Mouse (Mus musculus) intestine, postnatal 0 days (tissue): Measurements from ENCODE around the gene Daglb. TPM values are rescaled to one million over a fixed set of nuclear protein-coding genes. Genes with fewer than 3 reads are reported as not detected.

ENCODE experiments used
- ATAC-seq: fragments of 200-750 bp; cut with Nextera tagmentation; 2 replicates; pipeline ENCODE4 v1.8.0; 2017; ENCODE audit warnings: mild to moderate bottlenecking, moderate TSS enrichment, moderate library complexity
- H3K27ac ChIP-seq: fragments of 300-500 bp; sonication (generic); 2 replicates; pipeline ENCODE4 v1.5.1; 2014; ENCODE audit warnings: mild to moderate bottlenecking, low read depth, low read length, moderate library complexity
- H3K27me3 ChIP-seq: fragments of 300-500 bp; sonication (generic); replicated peaks from 2 replicates; pipeline ENCODE4 v1.6.1; 2014; ENCODE audit warnings: low read length, mixed read lengths; ENCODE audit not compliant: control insufficient read depth, insufficient read depth
- H3K36me3 ChIP-seq: fragments of 300-500 bp; sonication (generic); 2 replicates; pipeline ENCODE4 v1.6.1; 2014; ENCODE audit warnings: mild to moderate bottlenecking, moderate library complexity; ENCODE audit not compliant: control insufficient read depth, insufficient read depth
- H3K4me1 ChIP-seq: fragments of 300-500 bp; sonication (generic); replicated peaks from 2 replicates; pipeline ENCODE4 v1.6.1; 2014; ENCODE audit warnings: antibody characterized with exemption, low read length, mixed read lengths; ENCODE audit not compliant: control insufficient read depth, insufficient read depth
- H3K4me2 ChIP-seq: fragments of 300-500 bp; sonication (generic); replicated peaks from 2 replicates; pipeline ENCODE4 v1.6.1; 2014; ENCODE audit warnings: low read depth, mild to moderate bottlenecking, moderate library complexity
- H3K4me3 ChIP-seq: fragments of 300-500 bp; sonication (generic); 2 replicates; pipeline ENCODE4 v1.5.1; 2014; ENCODE audit warnings: low read depth, low read length
- H3K9ac ChIP-seq: fragments of 300-500 bp; sonication (generic); 2 replicates; pipeline ENCODE4 v1.6.1; 2014; ENCODE audit warnings: mild to moderate bottlenecking, low read depth, low read length
- H3K9me3 ChIP-seq: fragments of 300-500 bp; sonication (generic); 2 replicates; pipeline ENCODE4 v1.6.1; 2016; ENCODE audit warnings: mixed run types; ENCODE audit not compliant: control insufficient read depth
- CTCF ChIP-seq: sonication (generic); IDR thresholded peaks from 2 replicates; pipeline ENCODE4 v1.5.1; 2016; ENCODE audit warnings: low read depth, mild to moderate bottlenecking, control low read depth, antibody characterized with exemption, moderate library complexity
- WGBS: fragments of 180-500 bp; shearing (Covaris S2); extraction: QIAGEN DNeasy Blood & Tissue Kit; methylation state at CpG from one replicate; pipeline ENCODE4 v1.1.7; 2014; 5-methylcytosine and 5-hydroxymethylcytosine counted together
- polyA plus RNA-seq: library from polyadenylated mRNA; unstranded; fragments of >200 nt; fragmentation: Nextera tagmentation; extraction: Ambion mirVana; gene quantifications from 2 replicates; pipeline ENCODE4 v1.2.1, GENCODE M21; 2015

Gene Daglb
- polyA plus RNA-seq, 1 experiment from 2014 or later = 10.6 TPM

DNA sequence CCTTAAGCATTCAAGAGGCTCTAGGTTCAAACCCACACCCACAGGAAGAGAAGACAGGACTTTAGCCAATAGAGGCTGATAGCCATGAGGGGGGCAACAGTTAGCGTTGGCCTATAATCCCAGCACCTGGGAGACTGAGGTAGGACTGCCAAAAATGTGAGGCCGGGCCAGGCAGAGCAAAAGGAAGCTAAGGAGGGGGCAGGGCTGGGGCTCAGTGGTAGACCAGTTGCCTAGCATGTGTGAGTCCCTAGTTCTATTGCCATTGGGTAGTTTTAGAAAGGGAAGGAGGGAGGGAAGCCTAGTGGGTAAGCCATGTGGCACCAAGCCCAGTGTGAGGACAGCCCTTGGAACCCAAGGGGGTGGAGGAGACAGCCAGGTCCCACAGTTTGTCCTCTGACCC lies 37.3 kb downstream of the Daglb start:
- ATAC-seq = no peak
- no peak for TF ChIP-seq CTCF

GRCm38 (mm10) chr5:143502899-143503557 lies 38.6 kb downstream of the Daglb start:
- TF ChIP-seq CTCF = no peak
- no peaks in the 10 kb centered on the region for H3K27me3 ChIP-seq
- H3K36me3 ChIP-seq = peaks cover 60% of the 10 kb centered on the region
- H3K4me1 ChIP-seq = no peaks in the 10 kb centered on the region
- no peak overlapping the region for H3K27ac ChIP-seq
- H3K4me2 ChIP-seq = no peak overlapping the region
- H3K9me3 ChIP-seq = no peaks in the 10 kb centered on the region
- H3K9ac ChIP-seq = no peak overlapping the region
- 90% methylated on average over 19 of the region's 19 CpGs for WGBS
- no peak for ATAC-seq
- H3K4me3 ChIP-seq = no peak overlapping the region

More for the DNA sequence above, 37.3 kb downstream of the Daglb start:
- 91% methylated on average over 2 of the region's 2 CpGs for WGBS
- Histone ChIP-seq H3K4me3 (no peak overlapping the region), H3K27me3 (no peaks in the 10 kb centered on the region), H3K36me3 (peaks cover 50% of the 10 kb centered on the region), H3K9ac (no peak overlapping the region), H3K4me2 (no peak overlapping the region), H3K27ac (no peak overlapping the region), H3K4me1 (no peaks in the 10 kb centered on the region), H3K9me3 (no peaks in the 10 kb centered on the region)

DNA sequence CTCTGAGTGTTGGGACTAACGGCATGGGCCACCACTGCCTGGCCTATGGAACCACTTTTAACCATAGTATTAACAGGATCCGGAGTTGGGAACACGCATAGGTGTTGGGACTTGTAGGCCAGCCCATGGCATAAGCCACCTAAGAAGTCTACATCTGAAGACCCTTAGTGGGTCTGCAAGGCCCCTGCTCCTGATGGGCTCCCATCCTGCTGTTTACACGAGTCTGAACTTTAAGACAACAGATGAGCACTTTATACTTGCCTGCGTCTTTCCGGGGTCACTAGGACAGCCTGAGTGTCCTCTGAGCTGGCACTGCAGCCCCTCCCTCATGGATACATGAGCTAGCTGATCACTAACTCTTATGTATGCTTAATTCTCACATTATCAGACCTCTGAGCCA lies 39.4 kb downstream of the Daglb start:
- TF ChIP-seq CTCF = no peak
- H3K4me3 ChIP-seq = no peak overlapping the region
- peaks cover 62% of the 10 kb centered on the region for H3K36me3 ChIP-seq
- H3K27ac ChIP-seq = no peak overlapping the region
- no peak for ATAC-seq
- H3K4me1 ChIP-seq = no peaks in the 10 kb centered on the region
- 92% methylated on average over 6 of the region's 6 CpGs for WGBS
- no peaks in the 10 kb centered on the region for H3K27me3 ChIP-seq
- H3K9me3 ChIP-seq = no peaks in the 10 kb centered on the region
- H3K9ac ChIP-seq = no peak overlapping the region
- no peak overlapping the region for H3K4me2 ChIP-seq

DNA sequence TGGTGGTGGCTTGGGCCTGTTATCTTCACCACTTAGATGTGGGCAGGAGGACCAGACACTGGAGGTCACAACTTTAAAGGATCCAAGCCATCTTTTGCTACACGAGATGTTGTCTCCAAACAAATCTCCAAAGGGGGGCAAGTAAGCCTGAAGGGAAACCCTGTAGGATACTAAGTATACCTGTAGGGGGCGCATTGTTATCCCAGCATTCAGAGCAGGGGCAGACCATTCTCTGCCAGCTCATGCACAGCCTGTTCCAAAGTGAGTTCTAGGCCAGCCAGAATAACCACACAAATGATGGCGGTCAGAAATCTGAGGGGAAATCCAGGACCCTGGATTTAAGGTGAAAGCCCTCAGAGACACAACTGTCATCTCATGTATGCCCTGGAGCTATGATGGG lies 40.1 kb downstream of the Daglb start:
- no peaks in the 10 kb centered on the region for H3K4me1 ChIP-seq
- H3K9ac ChIP-seq = no peak overlapping the region
- H3K9me3 ChIP-seq = no peaks in the 10 kb centered on the region
- H3K27ac ChIP-seq = no peak overlapping the region
- WGBS = 65% methylated on average over 3 of the region's 3 CpGs
- peaks cover 57% of the 10 kb centered on the region for H3K36me3 ChIP-seq
- TF ChIP-seq CTCF = peak; percentile 78
- no peak overlapping the region for H3K4me3 ChIP-seq
- H3K27me3 ChIP-seq = no peaks in the 10 kb centered on the region
- ATAC-seq = no peak
- H3K4me2 ChIP-seq = no peak overlapping the region

DNA sequence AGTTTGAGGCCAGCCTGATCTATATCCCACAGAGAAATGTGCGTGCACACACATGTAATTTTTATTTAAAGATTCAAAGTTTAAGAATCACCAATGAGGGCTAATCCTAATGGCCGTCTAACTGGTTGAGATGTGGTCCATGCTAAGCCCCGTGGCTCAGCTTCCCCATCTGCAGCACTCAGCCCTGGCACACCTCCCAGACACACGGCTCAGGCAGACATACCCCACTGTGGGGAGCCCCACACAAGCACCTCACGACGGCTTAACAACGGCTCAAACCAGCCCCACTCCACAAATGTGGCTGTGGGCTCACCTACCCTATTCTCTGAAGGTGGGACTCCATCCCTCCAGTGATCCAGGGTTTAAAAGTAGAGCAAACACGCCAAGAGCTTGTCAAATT lies 40.7 kb downstream of the Daglb start:
- 82% methylated on average over 8 of the region's 8 CpGs for WGBS
- no peak overlapping the region for H3K27ac ChIP-seq
- H3K4me3 ChIP-seq = no peak overlapping the region
- no peaks in the 10 kb centered on the region for H3K4me1 ChIP-seq
- no peaks in the 10 kb centered on the region for H3K27me3 ChIP-seq
- H3K4me2 ChIP-seq = no peak overlapping the region
- peaks cover 56% of the 10 kb centered on the region for H3K36me3 ChIP-seq
- TF ChIP-seq CTCF = no peak
- no peak overlapping the region for H3K9ac ChIP-seq
- ATAC-seq = no peak
- H3K9me3 ChIP-seq = no peaks in the 10 kb centered on the region

- Histone ChIP-seq H3K4me1 (no peaks in the 10 kb centered on the region; the same call in 1 of the 2 replicates), H3K27ac (no peak overlapping the region), H3K4me3 (no peak overlapping the region), H3K27me3 (no peaks in the 10 kb centered on the region), H3K9ac (no peak overlapping the region), H3K9me3 (no peaks in the 10 kb centered on the region), H3K36me3 (peaks cover 60% of the 10 kb centered on the region), H3K4me2 (no peak overlapping the region)
- ATAC-seq = no peak
- no peak for TF ChIP-seq CTCF
- 65% methylated on average over 7 of the region's 7 CpGs for WGBS
Measured at GRCm38 (mm10) chr5:143505545-143505944, 41.2 kb downstream of the Daglb start.

DNA sequence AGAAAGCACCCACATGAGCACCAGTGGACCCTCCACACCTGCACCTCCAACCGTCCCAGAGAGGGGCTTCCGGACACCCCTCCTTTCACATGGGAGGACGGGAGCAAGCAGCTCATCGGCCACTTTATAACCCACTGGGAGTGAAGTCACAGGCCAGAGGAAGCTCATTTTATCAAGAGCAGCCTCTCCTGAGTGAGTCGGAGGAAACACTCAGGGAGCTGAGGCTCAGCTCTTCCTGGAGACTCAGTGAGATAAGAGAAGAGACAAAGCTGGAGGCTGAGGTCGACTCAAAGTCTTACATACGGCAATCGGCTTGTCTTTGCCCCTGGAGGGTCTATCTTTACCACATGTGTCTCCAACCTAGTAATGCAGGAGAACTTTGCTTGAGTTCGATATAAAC lies 44.9 kb downstream of the Daglb start:
- Histone ChIP-seq H3K27ac (peak overlapping the region; percentile 17; the same call in 1 of the 2 replicates), H3K36me3 (peaks cover 64% of the 10 kb centered on the region)
- 60% methylated on average over 9 of the region's 9 CpGs for WGBS

More for the DNA sequence above, 44.9 kb downstream of the Daglb start:
- no peak for ATAC-seq
- H3K27me3 ChIP-seq = no peaks in the 10 kb centered on the region
- no peak overlapping the region for H3K4me2 ChIP-seq
- no peak overlapping the region for H3K4me3 ChIP-seq
- TF ChIP-seq CTCF = no peak
- H3K4me1 ChIP-seq = peaks cover 5% of the 10 kb centered on the region
- no peaks in the 10 kb centered on the region for H3K9me3 ChIP-seq
- no peak overlapping the region for H3K9ac ChIP-seq
